Mouse (Mus musculus): ENCODE measurements around the gene Tas2r102. TPM values are rescaled to one million over a fixed set of nuclear protein-coding genes. Genes with fewer than 3 reads are reported as not detected.

Gene Tas2r102
- not detected for polyA plus RNA-seq (2017; shearing (Covaris generic))

DNA sequence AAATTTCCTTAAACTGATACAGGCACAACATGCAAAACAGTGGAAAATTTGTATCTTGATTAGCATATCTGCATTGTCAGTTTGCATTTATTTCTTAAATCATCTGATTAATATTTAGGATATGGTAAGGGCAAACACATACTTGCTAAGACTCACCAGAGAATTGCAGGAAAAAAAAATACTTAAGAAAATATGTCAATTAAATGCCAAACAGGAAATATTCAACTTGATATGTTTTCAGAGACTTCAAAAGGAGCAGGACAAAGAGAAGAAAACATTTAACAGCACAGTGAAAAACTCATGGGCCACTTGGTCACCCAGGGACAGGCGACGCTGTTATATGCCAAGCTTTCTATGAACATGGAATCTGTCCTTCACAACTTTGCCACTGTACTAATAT lies at the start of gene Tas2r102:
Gene Tas2r102, plus strand, starts transcription at position 301 of the 400 bp plus-strand sequence.

DNA sequence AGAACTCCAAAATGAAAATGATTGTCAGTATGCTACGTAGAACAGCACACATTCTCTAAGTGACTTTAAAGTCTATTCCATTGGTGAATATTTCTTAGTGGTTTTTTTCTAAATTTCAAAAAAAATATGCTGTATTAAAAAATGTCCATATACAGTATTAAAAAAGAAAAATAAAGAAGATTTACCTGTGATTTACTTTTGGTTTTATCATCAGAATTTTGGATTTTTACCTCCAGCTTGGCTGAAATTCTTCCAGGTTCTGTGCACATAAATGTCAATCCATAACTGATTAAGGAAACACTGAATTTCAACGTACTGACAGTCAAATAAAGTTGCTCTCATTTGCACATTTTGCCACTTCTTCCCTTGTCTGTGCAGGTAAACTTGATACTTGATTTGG lies 24.0 kb upstream of the Tas2r102 start, which contains the start of gene Tas2r115:
Gene Tas2r115, minus strand, starts transcription at position 101 of the 400 bp plus-strand sequence.

DNA sequence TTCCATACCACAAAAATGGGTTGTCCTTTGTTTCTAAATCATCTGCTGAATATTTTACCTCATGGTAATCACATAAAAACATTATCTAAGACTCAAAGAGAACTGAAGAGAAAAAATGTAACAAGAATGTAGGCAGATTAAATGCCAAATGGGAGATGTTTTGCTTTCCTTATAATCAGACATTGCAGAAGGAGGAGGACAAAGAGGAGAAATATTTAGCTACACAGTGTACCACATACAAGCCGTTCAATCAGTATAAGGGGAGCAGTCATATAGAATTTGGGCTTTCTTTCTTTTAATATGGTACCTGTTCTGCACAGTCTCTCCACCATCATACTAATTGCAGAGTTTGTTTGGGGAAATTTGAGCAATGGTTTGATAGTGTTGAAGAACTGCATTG lies 7.5 kb upstream of the Tas2r102 start, which contains the start of gene Tas2r124:
Gene Tas2r124, plus strand, starts transcription at position 301 of the 400 bp plus-strand sequence.

DNA sequence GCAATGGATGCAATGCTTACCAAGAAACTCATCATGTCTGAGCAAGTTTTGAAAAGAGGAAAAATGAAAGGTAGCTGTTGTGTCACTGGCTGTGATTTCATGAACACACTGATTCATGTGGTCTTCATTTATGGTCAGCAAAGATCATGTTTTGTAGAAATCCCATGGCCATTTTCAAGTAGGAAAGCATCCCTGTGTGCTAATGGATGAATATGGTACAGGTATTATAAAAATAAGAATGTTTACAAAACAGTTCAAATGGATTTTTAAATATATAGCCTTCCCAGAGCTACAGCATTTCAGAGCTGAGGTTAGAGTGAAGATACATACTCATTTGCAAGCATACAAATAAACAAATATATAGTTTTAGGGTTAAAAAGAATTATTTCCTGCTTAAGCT lies 16.1 kb downstream of the Tas2r102 start, which contains the start of gene Tas2r136:
Gene Tas2r136, minus strand, starts transcription at position 101 of the 400 bp plus-strand sequence.

DNA sequence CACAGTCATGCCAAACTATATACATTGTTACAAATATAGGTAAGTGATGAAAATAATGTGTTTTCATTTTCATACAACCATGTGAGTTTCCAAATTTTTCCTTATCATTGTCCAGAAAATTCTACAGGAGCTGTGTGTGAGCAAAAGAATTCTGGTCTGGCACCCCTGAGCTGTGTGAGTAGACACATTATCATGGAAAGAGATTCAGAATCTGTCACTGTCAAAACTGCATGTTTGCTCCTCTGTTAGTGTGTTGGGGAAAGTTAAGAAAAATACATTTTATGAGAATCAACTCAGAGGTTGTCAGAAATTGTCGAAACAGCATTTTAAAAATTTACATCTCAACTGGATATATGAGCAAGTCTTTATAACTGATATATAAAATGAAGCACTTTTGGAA lies 40.6 kb downstream of the Tas2r102 start, which contains the start of gene Tas2r117:
Gene Tas2r117, plus strand, starts transcription at position 301 of the 400 bp plus-strand sequence.

Other genes starting within 250 kb of the Tas2r102 start
- gene Prh1, start 192.3 kb upstream of the Tas2r102 start, polyA plus RNA-seq (2017; shearing (Covaris generic)), result not detected
- gene Prp2, start 166.2 kb upstream of the Tas2r102 start, polyA plus RNA-seq (2017; shearing (Covaris generic)), result not detected
- not detected for gene A630073D07Rik, start 110.6 kb upstream of the Tas2r102 start, polyA plus RNA-seq (2017; shearing (Covaris generic))
- gene Tas2r120, start 105.2 kb upstream of the Tas2r102 start, polyA plus RNA-seq (2017; shearing (Covaris generic)), result not detected
- not detected for gene Tas2r121, start 61.1 kb upstream of the Tas2r102 start, polyA plus RNA-seq (2017; shearing (Covaris generic))
- gene Tas2r122, start 50.2 kb upstream of the Tas2r102 start, polyA plus RNA-seq (2017; shearing (Covaris generic)), result not detected
- not detected for gene Tas2r115, start 24.1 kb upstream of the Tas2r102 start, polyA plus RNA-seq (2017; shearing (Covaris generic))
- not detected for gene Tas2r124, start 7.4 kb upstream of the Tas2r102 start, polyA plus RNA-seq (2017; shearing (Covaris generic))
- gene Tas2r136, start 16.0 kb downstream of the Tas2r102 start, polyA plus RNA-seq (2017; shearing (Covaris generic)), result not detected
- not detected for gene Tas2r117, start 40.7 kb downstream of the Tas2r102 start, polyA plus RNA-seq (2017; shearing (Covaris generic))
- not detected for gene Tas2r123, start 85.0 kb downstream of the Tas2r102 start, polyA plus RNA-seq (2017; shearing (Covaris generic))
- not detected for gene Tas2r116, start 93.3 kb downstream of the Tas2r102 start, polyA plus RNA-seq (2017; shearing (Covaris generic))
- not detected for gene Tas2r110, start 105.9 kb downstream of the Tas2r102 start, polyA plus RNA-seq (2017; shearing (Covaris generic))
- not detected for gene Tas2r113, start 130.9 kb downstream of the Tas2r102 start, polyA plus RNA-seq (2017; shearing (Covaris generic))
- gene Tas2r125, start 147.5 kb downstream of the Tas2r102 start, polyA plus RNA-seq (2017; shearing (Covaris generic)), result not detected
- under 1 TPM in 1 of 2 experiments, not detected in 1; 0.31 TPM for gene Tas2r129, start 189.0 kb downstream of the Tas2r102 start, polyA plus RNA-seq (2017; shearing (Covaris generic))
- gene Tas2r131, start 195.8 kb downstream of the Tas2r102 start, polyA plus RNA-seq (2017; shearing (Covaris generic)), result not detected
- not detected for gene Tas2r109, start 218.8 kb downstream of the Tas2r102 start, polyA plus RNA-seq (2017; shearing (Covaris generic))